8 mouse cellular contexts compared by ENCODE assay signal in genomic region chr5:60042603-60043175, GRCm38 (mm10).
DNase-seq lines count a peak whose midpoint lies in the region; ATAC-seq and TF ChIP-seq lines count a peak whose summit lies in the region.
"Not testable (repeated sequence)": the region's sequence is repeated elsewhere in the genome, so short reads cannot be mapped to it uniquely, and the experiment has no call there.

No protein-coding gene starts in this region.

- 98% methylated on average over 6 of the region's 7 CpGs for WGBS in forebrain, embryonic 11.5 days
- WGBS in heart, embryonic 13.5 days: 81% methylated on average over 6 of the region's 7 CpGs
- WGBS in hindbrain, embryonic 16.5 days: 92% methylated on average over 6 of the region's 7 CpGs
- 95% methylated on average over 6 of the region's 7 CpGs for WGBS in limb, embryonic 11.5 days
- WGBS in liver, postnatal 0 days (ENCODE audit: insufficient replicate concordance): 85% methylated on average over 6 of the region's 7 CpGs
- WGBS in midbrain, embryonic 14.5 days: 98% methylated on average over 6 of the region's 7 CpGs
- WGBS in stomach, embryonic 14.5 days: 95% methylated on average over 6 of the region's 7 CpGs

- not testable (repeated sequence) for H3K9ac ChIP-seq in forebrain, embryonic 11.5 days (ENCODE audit: low read length); heart, embryonic 13.5 days; hindbrain, embryonic 16.5 days (ENCODE audit: low read depth, low read length); limb, embryonic 11.5 days (ENCODE audit: low read length); liver, postnatal 0 days (replicated peaks); midbrain, embryonic 14.5 days (replicated peaks; ENCODE audit: low read length); stomach, embryonic 14.5 days (replicated peaks; ENCODE audit: low read depth, low read length)

- H3K9me3 ChIP-seq in forebrain, embryonic 11.5 days (ENCODE audit: control insufficient read depth, low read length); heart, embryonic 13.5 days; hindbrain, embryonic 16.5 days (ENCODE audit: control insufficient read depth, low read length); limb, embryonic 11.5 days (ENCODE audit: control insufficient read depth, low read length); liver, postnatal 0 days (ENCODE audit: low read length); midbrain, embryonic 14.5 days (ENCODE audit: control insufficient read depth, low read length); stomach, embryonic 14.5 days (ENCODE audit: control insufficient read depth, low read depth, low read length): not testable (repeated sequence)

- H3K4me3 ChIP-seq in forebrain, embryonic 11.5 days (ENCODE audit: low read depth, low read length); heart, embryonic 13.5 days; hindbrain, embryonic 16.5 days (ENCODE audit: low read length); limb, embryonic 11.5 days (ENCODE audit: low read depth, low read length); liver, postnatal 0 days (ENCODE audit: low read depth, low read length); midbrain, embryonic 14.5 days (replicated peaks; ENCODE audit: low read depth, low read length); stomach, embryonic 14.5 days (ENCODE audit: low read depth, low read length): not testable (repeated sequence)

- not testable (repeated sequence) for H3K4me1 ChIP-seq in forebrain, embryonic 11.5 days (replicated peaks; ENCODE audit: control insufficient read depth, insufficient read depth, low read length); heart, embryonic 13.5 days; hindbrain, embryonic 16.5 days (ENCODE audit: control insufficient read depth, insufficient read depth, low read depth, low read length); limb, embryonic 11.5 days (ENCODE audit: control insufficient read depth, insufficient read depth, low read length); liver, postnatal 0 days (ENCODE audit: insufficient read depth); midbrain, embryonic 14.5 days (ENCODE audit: control insufficient read depth, insufficient read depth, low read length); stomach, embryonic 14.5 days (ENCODE audit: control insufficient read depth, insufficient read depth, low read length)

- ATAC-seq in forebrain, embryonic 11.5 days (replicated peaks; ENCODE audit: low FRiP score): peak; percentile 100
- peak; percentile 100 for ATAC-seq in heart, embryonic 13.5 days (ENCODE audit: extremely low read depth, insufficient number of reproducible peaks, low FRiP score, low TSS enrichment)
- peak; percentile 100 for ATAC-seq in hindbrain, embryonic 16.5 days
- peak; percentile 100 for ATAC-seq in limb, embryonic 11.5 days (ENCODE audit: insufficient number of reproducible peaks, low FRiP score, low TSS enrichment, low read depth)
- peak; percentile 100 for ATAC-seq in liver, postnatal 0 days
- ATAC-seq in midbrain, embryonic 14.5 days (ENCODE audit: low FRiP score, low TSS enrichment): peak; percentile 100
- ATAC-seq in stomach, embryonic 14.5 days (ENCODE audit: insufficient number of reproducible peaks, insufficient read depth, low FRiP score, low read depth): peak; percentile 100

- peak; percentile 74 for DNase-seq in R1 (ENCODE audit: low read depth, low spot score)
- DNase-seq in forebrain, embryonic 11.5 days (ENCODE audit: low spot score); limb, embryonic 11.5 days (ENCODE audit: low spot score); liver, postnatal 0 days; midbrain, embryonic 14.5 days: not testable (repeated sequence)

- not testable (repeated sequence) for H3K27me3 ChIP-seq in forebrain, embryonic 11.5 days (ENCODE audit: control insufficient read depth, insufficient read depth, low read length); heart, embryonic 13.5 days (replicated peaks); hindbrain, embryonic 16.5 days (replicated peaks; ENCODE audit: control insufficient read depth, insufficient read depth, low read length); limb, embryonic 11.5 days (ENCODE audit: control insufficient read depth, insufficient read depth, low read length); liver, postnatal 0 days (ENCODE audit: insufficient read depth, low read length); midbrain, embryonic 14.5 days (ENCODE audit: control insufficient read depth, insufficient read depth, low read length); stomach, embryonic 14.5 days (ENCODE audit: control insufficient read depth, insufficient read depth, low read length)

- TF ChIP-seq EP300 in liver, postnatal 0 days (IDR thresholded peaks at IDR 0.05; ENCODE audit: low read depth): not testable (repeated sequence)

- not testable (repeated sequence) for H3K4me2 ChIP-seq in forebrain, embryonic 11.5 days (ENCODE audit: low read depth, low read length, severe bottlenecking); heart, embryonic 13.5 days; hindbrain, embryonic 16.5 days (ENCODE audit: low read length); limb, embryonic 11.5 days (ENCODE audit: low read depth, severe bottlenecking); liver, postnatal 0 days (ENCODE audit: low read depth, low read length); midbrain, embryonic 14.5 days (ENCODE audit: low read length); stomach, embryonic 14.5 days (replicated peaks; ENCODE audit: low read depth, low read length)

- not testable (repeated sequence) for H3K27ac ChIP-seq in forebrain, embryonic 11.5 days (ENCODE audit: low read depth, low read length); heart, embryonic 13.5 days (replicated peaks); hindbrain, embryonic 16.5 days (ENCODE audit: low read depth, low read length); limb, embryonic 11.5 days (replicated peaks; ENCODE audit: low read depth, low read length); liver, postnatal 0 days (ENCODE audit: low read depth); midbrain, embryonic 14.5 days (replicated peaks; ENCODE audit: low read depth, low read length); stomach, embryonic 14.5 days (ENCODE audit: low read length)

- TF ChIP-seq CTCF in liver, postnatal 0 days (IDR thresholded peaks at IDR 0.05; ENCODE audit: low read depth): not testable (repeated sequence)

- not testable (repeated sequence) for H3K36me3 ChIP-seq in forebrain, embryonic 11.5 days (ENCODE audit: control insufficient read depth, insufficient read depth, low read length); heart, embryonic 13.5 days; hindbrain, embryonic 16.5 days (ENCODE audit: control insufficient read depth, insufficient read depth, low read length); limb, embryonic 11.5 days (ENCODE audit: control insufficient read depth, insufficient read depth, low read length); liver, postnatal 0 days (replicated peaks; ENCODE audit: insufficient read depth, low read length); midbrain, embryonic 14.5 days (ENCODE audit: control insufficient read depth, insufficient read depth, low read length); stomach, embryonic 14.5 days (ENCODE audit: control insufficient read depth, insufficient read depth, low read length)
